Mouse (Mus musculus): ENCODE data around the gene Spint2. TPM values are rescaled to one million over a fixed set of nuclear protein-coding genes. Genes with fewer than 3 reads are reported as not detected.

The Spint2 gene
- polyA plus RNA-seq, 1 experiment = 35.7 TPM

GRCm38 (mm10) chr7:29236593-29236992 is 45.1 kb downstream of the Spint2 start:
- Histone ChIP-seq H3K4me1 (ENCODE audit: control insufficient read depth, insufficient read depth, low read length) (no peaks in the 10 kb centered on the region; the same call in 1 of the 2 replicates), H3K4me3 (replicated peaks; ENCODE audit: control insufficient read depth, low read depth, low read length) (no peak overlapping the region), H3K27ac (ENCODE audit: control insufficient read depth, insufficient read depth, low read depth, low read length, poor library complexity) (no peak overlapping the region)
- WGBS = 79% methylated on average over 4 of the region's 4 CpGs
- TF ChIP-seq POLR2A (IDR thresholded peaks at IDR 0.05; ENCODE audit: borderline replicate concordance, control insufficient read depth, low read depth, low read length) (no peak), CTCF (IDR thresholded peaks at IDR 0.05; ENCODE audit: control insufficient read depth, insufficient read depth, low read length) (no peak)

- H3K4me3 ChIP-seq (replicated peaks; ENCODE audit: control insufficient read depth, low read depth, low read length) = no peak overlapping the region
- 85% methylated on average over 5 of the region's 5 CpGs for WGBS
- no peaks in the 10 kb centered on the region; the same call in 1 of the 2 replicates for H3K4me1 ChIP-seq (ENCODE audit: control insufficient read depth, insufficient read depth, low read length)
- H3K27ac ChIP-seq (ENCODE audit: control insufficient read depth, insufficient read depth, low read depth, low read length, poor library complexity) = no peak overlapping the region
- TF ChIP-seq POLR2A (IDR thresholded peaks at IDR 0.05; ENCODE audit: borderline replicate concordance, control insufficient read depth, low read depth, low read length) (no peak), CTCF (IDR thresholded peaks at IDR 0.05; ENCODE audit: control insufficient read depth, insufficient read depth, low read length) (peak; percentile 32; the same call in 1 of the 2 replicates)
These were observed 47.1 kb downstream of the Spint2 start for GRCm38 (mm10) chr7:29234661-29235060.

GRCm38 (mm10) chr7:29233745-29234144 is 48.0 kb downstream of the Spint2 start:
- no peak for TF ChIP-seq POLR2A (IDR thresholded peaks at IDR 0.05; ENCODE audit: borderline replicate concordance, control insufficient read depth, low read depth, low read length)
- TF ChIP-seq CTCF (IDR thresholded peaks at IDR 0.05; ENCODE audit: control insufficient read depth, insufficient read depth, low read length) = no peak
- no peaks in the 10 kb centered on the region; the same call in 1 of the 2 replicates for H3K4me1 ChIP-seq (ENCODE audit: control insufficient read depth, insufficient read depth, low read length)
- no peak overlapping the region for H3K27ac ChIP-seq (ENCODE audit: control insufficient read depth, insufficient read depth, low read depth, low read length, poor library complexity)
- 23% methylated on average over 6 of the region's 6 CpGs for WGBS
- H3K4me3 ChIP-seq (replicated peaks; ENCODE audit: control insufficient read depth, low read depth, low read length) = no peak overlapping the region

GRCm38 (mm10) chr7:29232247-29233013 is 49.3 kb downstream of the Spint2 start, which contains the start of gene Kcnk6:
TSS of gene Kcnk6 (minus strand) at chr7:29232515.
- TF ChIP-seq POLR2A (IDR thresholded peaks at IDR 0.05; ENCODE audit: borderline replicate concordance, control insufficient read depth, low read depth, low read length) = no peak; the same call in 1 of the 2 replicates
- no peak for TF ChIP-seq CTCF (IDR thresholded peaks at IDR 0.05; ENCODE audit: control insufficient read depth, insufficient read depth, low read length)
- under 1% methylated on average over 62 of the region's 62 CpGs for WGBS
- H3K27ac ChIP-seq (ENCODE audit: control insufficient read depth, insufficient read depth, low read depth, low read length, poor library complexity) = peak within 1 kb of the TSS; percentile 58; the same call in 1 of the 2 replicates

GRCm38 (mm10) chr7:29231517-29231916 is 50.2 kb downstream of the Spint2 start:
- Histone ChIP-seq H3K27ac (ENCODE audit: control insufficient read depth, insufficient read depth, low read depth, low read length, poor library complexity) (no peak overlapping the region), H3K4me1 (ENCODE audit: control insufficient read depth, insufficient read depth, low read length) (no peaks in the 10 kb centered on the region; the same call in 1 of the 2 replicates), H3K4me3 (replicated peaks; ENCODE audit: control insufficient read depth, low read depth, low read length) (peak overlapping the region; percentile 92)
- WGBS = 60% methylated on average over 3 of the region's 3 CpGs
- no peak for TF ChIP-seq POLR2A (IDR thresholded peaks at IDR 0.05; ENCODE audit: borderline replicate concordance, control insufficient read depth, low read depth, low read length)
- no peak for TF ChIP-seq CTCF (IDR thresholded peaks at IDR 0.05; ENCODE audit: control insufficient read depth, insufficient read depth, low read length)

More at GRCm38 (mm10) chr7:29232247-29233013, 49.3 kb downstream of the Spint2 start, which contains the start of gene Kcnk6:
- Histone ChIP-seq H3K4me3 (replicated peaks; ENCODE audit: control insufficient read depth, low read depth, low read length) (peak within 1 kb of the TSS; percentile 92), H3K4me1 (ENCODE audit: control insufficient read depth, insufficient read depth, low read length) (no peaks in the 10 kb centered on the region; the same call in 1 of the 2 replicates)

DNA sequence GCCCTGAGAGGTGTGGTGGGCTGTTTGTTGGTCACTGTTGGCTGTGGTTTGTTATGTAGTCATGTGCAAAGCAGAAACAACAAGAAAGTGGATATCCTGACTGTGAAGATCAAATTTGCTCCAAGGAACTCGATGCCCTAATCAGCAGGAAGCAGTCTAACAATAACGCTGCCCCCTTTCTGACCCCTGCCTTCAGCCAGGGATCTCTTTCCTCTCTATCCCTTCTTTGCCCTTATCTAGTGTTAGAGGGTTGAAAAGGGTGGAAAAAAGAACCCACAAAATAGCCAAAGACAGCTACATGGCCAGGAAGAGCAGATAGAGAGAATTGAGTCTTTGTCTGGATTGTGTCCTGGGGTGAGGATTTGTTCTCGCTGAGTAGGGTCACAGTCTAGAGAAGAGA is 51.2 kb downstream of the Spint2 start:
- H3K4me1 ChIP-seq (ENCODE audit: control insufficient read depth, insufficient read depth, low read length) = no peaks in the 10 kb centered on the region; the same call in 1 of the 2 replicates
- no peak overlapping the region for H3K27ac ChIP-seq (ENCODE audit: control insufficient read depth, insufficient read depth, low read depth, low read length, poor library complexity)
- TF ChIP-seq POLR2A (IDR thresholded peaks at IDR 0.05; ENCODE audit: borderline replicate concordance, control insufficient read depth, low read depth, low read length) (no peak), CTCF (IDR thresholded peaks at IDR 0.05; ENCODE audit: control insufficient read depth, insufficient read depth, low read length) (no peak)
- WGBS = 57% methylated on average over 3 of the region's 3 CpGs
- H3K4me3 ChIP-seq (replicated peaks; ENCODE audit: control insufficient read depth, low read depth, low read length) = no peak overlapping the region

- TF ChIP-seq CTCF (IDR thresholded peaks at IDR 0.05; ENCODE audit: control insufficient read depth, insufficient read depth, low read length) = no peak
- TF ChIP-seq POLR2A (IDR thresholded peaks at IDR 0.05; ENCODE audit: borderline replicate concordance, control insufficient read depth, low read depth, low read length) = no peak
- 46% methylated on average over 4 of the region's 4 CpGs for WGBS
- Histone ChIP-seq H3K4me3 (replicated peaks; ENCODE audit: control insufficient read depth, low read depth, low read length) (no peak overlapping the region), H3K4me1 (ENCODE audit: control insufficient read depth, insufficient read depth, low read length) (no peaks in the 10 kb centered on the region; the same call in 1 of the 2 replicates), H3K27ac (ENCODE audit: control insufficient read depth, insufficient read depth, low read depth, low read length, poor library complexity) (no peak overlapping the region)
These were observed 53.5 kb downstream of the Spint2 start for GRCm38 (mm10) chr7:29228202-29228601.

DNA sequence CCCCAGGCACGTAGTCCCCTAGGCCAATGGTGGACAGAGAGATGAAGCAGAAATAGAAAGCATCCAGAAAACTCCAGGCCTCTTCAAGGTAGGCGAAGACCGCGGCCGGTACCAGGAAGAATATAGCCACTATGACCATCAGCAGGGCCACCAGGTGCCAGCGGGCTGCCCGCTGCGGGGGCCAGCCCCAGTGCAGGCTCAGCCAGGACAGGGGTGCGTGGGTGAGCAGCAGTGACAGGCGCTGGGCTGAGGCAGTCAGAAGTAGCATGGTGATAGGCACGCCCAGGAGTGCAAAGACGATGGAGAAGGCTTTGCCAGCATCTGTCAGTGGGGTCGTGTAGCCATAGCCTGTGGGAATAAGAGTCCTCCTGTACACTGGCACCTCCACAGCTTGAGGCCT is 56.2 kb downstream of the Spint2 start:
- Histone ChIP-seq H3K27ac (ENCODE audit: control insufficient read depth, insufficient read depth, low read depth, low read length, poor library complexity) (no peak overlapping the region), H3K4me3 (replicated peaks; ENCODE audit: control insufficient read depth, low read depth, low read length) (no peak overlapping the region), H3K4me1 (ENCODE audit: control insufficient read depth, insufficient read depth, low read length) (no peaks in the 10 kb centered on the region)
- no peak for TF ChIP-seq POLR2A (IDR thresholded peaks at IDR 0.05; ENCODE audit: borderline replicate concordance, control insufficient read depth, low read depth, low read length)
- no peak for TF ChIP-seq CTCF (IDR thresholded peaks at IDR 0.05; ENCODE audit: control insufficient read depth, insufficient read depth, low read length)
- 90% methylated on average over 13 of the region's 13 CpGs for WGBS

Data from bone marrow, adult 2 months (tissue).